19 mouse cellular contexts compared by ENCODE assay signal in genomic region chr4:8962959-8963572, GRCm38 (mm10).
A peak's percentile ranks its signal among the peaks of the same experiment; 100 is the strongest.
DNase-seq lines count a peak whose midpoint lies in the region; ATAC-seq and TF ChIP-seq lines count a peak whose summit lies in the region.
"Had no signal": no experiment of that assay in that cellular context is flagged by ENCODE, and none has a peak within 500 bp of the region (broad histone marks: within the 10 kb centered on the region; RNA-seq: fewer than 3 reads in every experiment).

No protein-coding gene starts in this region.

- ATAC-seq in heart, embryonic 15.5 days (replicated peaks; ENCODE audit: insufficient number of reproducible peaks, insufficient read depth, low FRiP score, low read depth), result peak; percentile 48
- ATAC-seq in liver, embryonic 11.5 days (replicated peaks; ENCODE audit: low FRiP score), result no peak
- no peak for ATAC-seq in inflammation-experienced regulatory T-cells, adult 6 months
- ATAC-seq: CD4-positive, CD25-positive, alpha-beta regulatory T cell, adult 4 months; forebrain, embryonic 14.5 days; intestine, embryonic 15.5 days had no signal

- H3K4me2 ChIP-seq in CH12.LX (ENCODE audit: insufficient read depth, low read depth, poor library complexity, severe bottlenecking), result peak overlapping the region; percentile 39
- peak overlapping the region; percentile 47 for H3K4me2 ChIP-seq in heart, embryonic 15.5 days
- no peak overlapping the region for H3K4me2 ChIP-seq in liver, embryonic 11.5 days
- H3K4me2 ChIP-seq: intestine, embryonic 15.5 days had no signal

- no peak for TF ChIP-seq RAD21 in CH12.LX (IDR thresholded peaks at IDR 0.05; ENCODE audit: low read depth, low read length)

- peaks cover 0 to 25% of the 10 kb centered on the region in 2 experiments; a peak in 3 of 4 replicates for H3K4me1 ChIP-seq in CH12.LX (ENCODE audit: control insufficient read depth in 1 of 2, insufficient read depth in 2 of 2)
- H3K4me1 ChIP-seq in embryonic facial prominence, embryonic 10.5 days, result peaks cover 15% of the 10 kb centered on the region
- peaks cover 9% of the 10 kb centered on the region for H3K4me1 ChIP-seq in heart, embryonic 15.5 days (replicated peaks)
- no peaks in the 10 kb centered on the region for H3K4me1 ChIP-seq in liver, embryonic 11.5 days (replicated peaks; ENCODE audit: control insufficient read depth, insufficient read depth, low read length)

- H3K79me2 ChIP-seq in CH12.LX (replicated peaks; ENCODE audit: control insufficient read depth, extremely low read depth, insufficient read depth, poor library complexity, severe bottlenecking), result no peaks in the 10 kb centered on the region

- H3K27me3 ChIP-seq in CH12.LX (replicated peaks), result no peaks in the 10 kb centered on the region
- H3K27me3 ChIP-seq in embryonic facial prominence, embryonic 10.5 days (replicated peaks; ENCODE audit: low read depth, poor library complexity, severe bottlenecking), result no peaks in the 10 kb centered on the region
- H3K27me3 ChIP-seq in heart, embryonic 15.5 days, result no peaks in the 10 kb centered on the region
- no peaks in the 10 kb centered on the region for H3K27me3 ChIP-seq in liver, embryonic 11.5 days (replicated peaks; ENCODE audit: control insufficient read depth, insufficient read depth, low read length)
- H3K27me3 ChIP-seq: intestine, embryonic 15.5 days had no signal

- peak; percentile 49 for DNase-seq in gastrocnemius, adult 2 months
- no peak for DNase-seq in gastrocnemius, postnatal 10 days
- peak; percentile 27 for DNase-seq in CH12.LX (ENCODE audit: extremely low read depth)
- DNase-seq in embryonic facial prominence, embryonic 10.5 days (ENCODE audit: low spot score), result no peak
- DNase-seq in liver, embryonic 11.5 days (ENCODE audit: low spot score), result no peak
- no peak for DNase-seq in left cerebral cortex, adult 18-20 months (ENCODE audit: low spot score in 2 of 2)
- DNase-seq: cerebellum, adult 11 months; layer of hippocampus, postnatal 36 days; left cerebral cortex, postnatal 4 days; midbrain, embryonic 14.5 days; retina, postnatal 1 day; right cerebral cortex, postnatal 4 days; thymus, postnatal 36 days had no signal

- TF ChIP-seq EP300 in CH12.LX (IDR thresholded peaks at IDR 0.05; ENCODE audit: low read length), result peak; percentile 84

- no peaks in the 10 kb centered on the region for H3K9me3 ChIP-seq in CH12.LX (replicated peaks; ENCODE audit: low read length)
- no peaks in the 10 kb centered on the region for H3K9me3 ChIP-seq in embryonic facial prominence, embryonic 10.5 days
- no peaks in the 10 kb centered on the region for H3K9me3 ChIP-seq in heart, embryonic 15.5 days (replicated peaks)
- H3K9me3 ChIP-seq in liver, embryonic 11.5 days (ENCODE audit: control insufficient read depth, low read length), result no peaks in the 10 kb centered on the region
- H3K9me3 ChIP-seq: intestine, embryonic 15.5 days had no signal

- in situ Hi-C loops in CH12.LX (cut with MboI; ENCODE audit: low pct_ligation_motif_present, low pct_unique_long_range_greater_than_20kb, low sequenced_read_pairs), result no loop called here

- H3K9ac ChIP-seq in CH12.LX (ENCODE audit: insufficient read depth, low read depth), result 0 out of 2 replicates have a peak overlapping the region, but pooled peaks have one; percentile 9
- no peak overlapping the region for H3K9ac ChIP-seq in heart, embryonic 15.5 days
- no peak overlapping the region for H3K9ac ChIP-seq in liver, embryonic 11.5 days (ENCODE audit: low read depth, low read length)
- H3K9ac ChIP-seq: intestine, embryonic 15.5 days; liver, embryonic 14.5 days had no signal

- H3K4me3 ChIP-seq in gastrocnemius, adult 2 months, result peak overlapping the region; percentile 54
- H3K4me3 ChIP-seq in CH12.LX (replicated peaks in 1 of 3; ENCODE audit: low read depth in 2 of 3, low read length in 2 of 3, poor library complexity in 1 of 3), result no peak overlapping the region
- H3K4me3 ChIP-seq in embryonic facial prominence, embryonic 10.5 days, result no peak overlapping the region
- H3K4me3 ChIP-seq in heart, embryonic 15.5 days, result peak overlapping the region; percentile 8; the same call in 1 of the 2 replicates
- H3K4me3 ChIP-seq in liver, embryonic 11.5 days (ENCODE audit: low read depth, low read length), result no peak overlapping the region
- H3K4me3 ChIP-seq: intestine, embryonic 15.5 days had no signal

- no peak for TF ChIP-seq CTCF in gastrocnemius, adult 2 months (IDR thresholded peaks at IDR 0.05)
- no peak for TF ChIP-seq CTCF in CH12.LX (conservative IDR thresholded peaks at IDR 0.05 in 1 of 2, IDR thresholded peaks at IDR 0.05 in 1 of 2; ENCODE audit: low read depth in 2 of 2, low read length in 2 of 2)

- H3K27ac ChIP-seq in gastrocnemius, adult 2 months, result peak overlapping the region; percentile 77
- no peak overlapping the region for H3K27ac ChIP-seq in CH12.LX (ENCODE audit: insufficient read depth, low read depth)
- peak overlapping the region; percentile 36; the same call in 1 of the 2 replicates for H3K27ac ChIP-seq in embryonic facial prominence, embryonic 10.5 days (replicated peaks)
- peak overlapping the region; percentile 57 for H3K27ac ChIP-seq in heart, embryonic 15.5 days
- H3K27ac ChIP-seq in liver, embryonic 11.5 days (ENCODE audit: low read depth, low read length), result no peak overlapping the region
- H3K27ac ChIP-seq: intestine, embryonic 15.5 days; liver, embryonic 14.5 days had no signal

- dilution Hi-C loops in CH12.LX (cut with MboI; ENCODE audit: extremely low pct_ligation_motif_present, extremely low pct_unique_long_range_greater_than_20kb, low sequenced_read_pairs), result no loop called here

- WGBS in embryonic facial prominence, embryonic 10.5 days, result 68% methylated on average over 9 of the region's 9 CpGs
- WGBS in heart, embryonic 15.5 days, result 18% methylated on average over 9 of the region's 9 CpGs
- 60% methylated on average over 9 of the region's 9 CpGs for WGBS in liver, embryonic 11.5 days

- intact Hi-C loops in gastrocnemius, adult 2 months (cut with DNase I), result loop anchor here (5.0 kb wide), 1 partner anchor 64 kb away; no protein-coding TSS in a partner anchor

- H3K36me3 ChIP-seq in CH12.LX (replicated peaks in 1 of 2; ENCODE audit: control insufficient read depth in 1 of 2, insufficient read depth in 1 of 2, low read length in 1 of 2), result no peaks in the 10 kb centered on the region
- H3K36me3 ChIP-seq in embryonic facial prominence, embryonic 10.5 days (replicated peaks), result no peaks in the 10 kb centered on the region
- no peaks in the 10 kb centered on the region for H3K36me3 ChIP-seq in heart, embryonic 15.5 days
- no peaks in the 10 kb centered on the region for H3K36me3 ChIP-seq in liver, embryonic 11.5 days (ENCODE audit: control insufficient read depth, insufficient read depth, low read length)
- H3K36me3 ChIP-seq: intestine, embryonic 15.5 days had no signal

- no peak for TF ChIP-seq POLR2A in CH12.LX (IDR thresholded peaks at IDR 0.05; ENCODE audit: low read depth, low read length)

TF ChIP-seq in CH12.LX, 34 proteins besides CTCF, POLR2A, EP300 and RAD21 (continues in another document):
- no peak for TF ChIP-seq RCOR1 (conservative IDR thresholded peaks at IDR 0.05; ENCODE audit: low read depth, low read length)
- no peak for TF ChIP-seq MAX (IDR thresholded peaks at IDR 0.05; ENCODE audit: low read length)
- TF ChIP-seq USF2 (conservative IDR thresholded peaks at IDR 0.05; ENCODE audit: low read depth, low read length), result no peak
- no peak for TF ChIP-seq NRF1 (IDR thresholded peaks at IDR 0.05; ENCODE audit: low read depth, low read length)
- peak; percentile 92 for TF ChIP-seq JUN (IDR thresholded peaks at IDR 0.05; ENCODE audit: insufficient read depth, low read depth, low read length)
- no peak for TF ChIP-seq USF1 (IDR thresholded peaks at IDR 0.05; ENCODE audit: low read depth, low read length)
- no peak for TF ChIP-seq MYC (IDR thresholded peaks at IDR 0.05; ENCODE audit: low read depth, low read length)
- TF ChIP-seq MXI1 (IDR thresholded peaks at IDR 0.05; ENCODE audit: low read depth, low read length), result no peak
- no peak; the same call in 1 of the 2 replicates for TF ChIP-seq SMC3 (IDR thresholded peaks at IDR 0.05; ENCODE audit: low read depth, low read length)
- peak; percentile 45 for TF ChIP-seq IRF4 (IDR thresholded peaks at IDR 0.05; ENCODE audit: low read depth, low read length)
- no peak for TF ChIP-seq MAFK (IDR thresholded peaks at IDR 0.05; ENCODE audit: insufficient replicate concordance, low read length)
- TF ChIP-seq ZKSCAN1 (IDR thresholded peaks at IDR 0.05; ENCODE audit: borderline replicate concordance, low read depth, low read length), result no peak
- TF ChIP-seq CHD1 (IDR thresholded peaks at IDR 0.05; ENCODE audit: low read depth, low read length), result no peak
- no peak for TF ChIP-seq PAX5 (IDR thresholded peaks at IDR 0.05; ENCODE audit: low read length)
- TF ChIP-seq GABPA (IDR thresholded peaks at IDR 0.05; ENCODE audit: insufficient replicate concordance, low read depth, low read length), result no peak
- peak; percentile 63 for TF ChIP-seq JUND (conservative IDR thresholded peaks at IDR 0.05; ENCODE audit: low read depth, low read length)
- no peak for TF ChIP-seq SIN3A (IDR thresholded peaks at IDR 0.05; ENCODE audit: low read length)
- no peak for TF ChIP-seq TBP (conservative IDR thresholded peaks at IDR 0.05; ENCODE audit: low read depth, low read length)
- no peak for TF ChIP-seq ZNF384 (IDR thresholded peaks at IDR 0.05; ENCODE audit: low read depth, low read length)
- no peak for TF ChIP-seq NELFE (IDR thresholded peaks at IDR 0.05; ENCODE audit: low read depth, low read length)
- no peak for TF ChIP-seq POLR2AphosphoS2 (IDR thresholded peaks at IDR 0.05; ENCODE audit: low read depth, low read length)
- TF ChIP-seq ELF1 (IDR thresholded peaks at IDR 0.05; ENCODE audit: low read depth, low read length), result no peak
- TF ChIP-seq BHLHE40 (IDR thresholded peaks at IDR 0.05; ENCODE audit: low read depth, low read length), result peak; percentile 29; the same call in 1 of the 2 replicates
- no peak for TF ChIP-seq CHD2 (IDR thresholded peaks at IDR 0.05; ENCODE audit: low read length)
- TF ChIP-seq TCF12 (IDR thresholded peaks at IDR 0.05; ENCODE audit: low read depth, low read length), result no peak
- no peak for TF ChIP-seq ZC3H11A (IDR thresholded peaks at IDR 0.05; ENCODE audit: low read depth, low read length)
- TF ChIP-seq MEF2A (IDR thresholded peaks at IDR 0.05; ENCODE audit: borderline replicate concordance, low read depth, low read length), result peak; percentile 62; the same call in 1 of the 2 replicates
- no peak for TF ChIP-seq HCFC1 (IDR thresholded peaks at IDR 0.05; ENCODE audit: low read depth, low read length)
- TF ChIP-seq ETS1 (conservative IDR thresholded peaks at IDR 0.05; ENCODE audit: low read depth, low read length), result peak; percentile 80
- no peak for TF ChIP-seq KAT2A (IDR thresholded peaks at IDR 0.05; ENCODE audit: insufficient replicate concordance, low read length)
- TF ChIP-seq ZMIZ1 (IDR thresholded peaks at IDR 0.05; ENCODE audit: low read depth, low read length), result no peak
- TF ChIP-seq UBTF (IDR thresholded peaks at IDR 0.05; ENCODE audit: low read depth, low read length), result no peak

Comparison
In these comparisons a context has a peak if more than half of its experiments do, and no peak if none do; other contexts are left out.
1. DNase-seq: peak in gastrocnemius, adult 2 months (single experiment) and CH12.LX (single experiment); none in gastrocnemius, postnatal 10 days (single experiment), embryonic facial prominence, embryonic 10.5 days (single experiment), liver, embryonic 11.5 days (single experiment) and left cerebral cortex, adult 18-20 months (0 of 2).
2. H3K27ac ChIP-seq: peak in gastrocnemius, adult 2 months (single experiment), embryonic facial prominence, embryonic 10.5 days (single experiment) and heart, embryonic 15.5 days (single experiment); none in CH12.LX (single experiment) and liver, embryonic 11.5 days (single experiment).
3. H3K4me3 ChIP-seq: peak in gastrocnemius, adult 2 months (single experiment) and heart, embryonic 15.5 days (single experiment); none in CH12.LX (0 of 3), embryonic facial prominence, embryonic 10.5 days (single experiment) and liver, embryonic 11.5 days (single experiment).